Mouse (Mus musculus) stomach, embryonic 15.5 days (tissue): ENCODE data around the gene Cyp2w1. TPM values are rescaled to one million over a fixed set of nuclear protein-coding genes. Genes with fewer than 3 reads are reported as not detected.
A peak's percentile ranks its signal among the peaks of the same experiment; 100 is the strongest.

ENCODE experiments used
- ATAC-seq: fragments of 200-750 bp; cut with Nextera tagmentation; 2 replicates; pipeline ENCODE4 v1.8.0; 2017; ENCODE audit warnings: low read depth, moderate number of reproducible peaks, moderate TSS enrichment; ENCODE audit not compliant: insufficient read depth, low FRiP score
- H3K27ac ChIP-seq: fragments of 300-500 bp; sonication (generic); 2 replicates; pipeline ENCODE4 v1.5.1; 2015; ENCODE audit warnings: mild to moderate bottlenecking, inconsistent platforms
- H3K27me3 ChIP-seq: fragments of 300-500 bp; sonication (generic); replicated peaks from 2 replicates; pipeline ENCODE4 v1.6.1; 2015; ENCODE audit warnings: inconsistent platforms
- H3K36me3 ChIP-seq: fragments of 300-500 bp; sonication (generic); 2 replicates; pipeline ENCODE4 v1.6.1; 2015; ENCODE audit warnings: inconsistent platforms
- H3K4me1 ChIP-seq: fragments of 300-500 bp; sonication (generic); 2 replicates; pipeline ENCODE4 v1.6.1; 2015; ENCODE audit warnings: inconsistent platforms
- H3K4me2 ChIP-seq: fragments of 300-500 bp; sonication (generic); 2 replicates; pipeline ENCODE4 v1.6.1; 2015; ENCODE audit warnings: mild to moderate bottlenecking, inconsistent platforms
- H3K4me3 ChIP-seq: fragments of 300-500 bp; sonication (generic); replicated peaks from 2 replicates; pipeline ENCODE4 v1.5.1; 2015; ENCODE audit warnings: inconsistent platforms
- H3K9ac ChIP-seq: fragments of 300-500 bp; sonication (generic); 2 replicates; pipeline ENCODE4 v1.6.1; 2015; ENCODE audit warnings: inconsistent platforms
- H3K9me3 ChIP-seq: fragments of 300-500 bp; sonication (generic); 2 replicates; pipeline ENCODE4 v1.6.1; 2016; ENCODE audit warnings: inconsistent platforms
- WGBS: fragments of 180-500 bp; shearing (Covaris S2); methylation state at CpG from one replicate; pipeline ENCODE4 v1.1.7; 2015; 5-methylcytosine and 5-hydroxymethylcytosine counted together
- microRNA counts: library from miRNA; unstranded; fragments of <30 nt; microRNA quantifications from one replicate; lab custom pipeline; 2016
- microRNA-seq: library from miRNA; unstranded; fragments of <30 nt; microRNA quantifications from one replicate; pipeline ENCODE4, GENCODE M21; 2016
- polyA plus RNA-seq: library from polyadenylated mRNA; unstranded; fragments of >200 nt; fragmentation: Nextera tagmentation; extraction: Ambion mirVana; gene quantifications from 2 replicates; pipeline ENCODE4 v1.2.1, GENCODE M21; 2015

Cyp2w1 gene
- polyA plus RNA-seq, 1 experiment from 2014 or later: 8.5 TPM

DNA sequence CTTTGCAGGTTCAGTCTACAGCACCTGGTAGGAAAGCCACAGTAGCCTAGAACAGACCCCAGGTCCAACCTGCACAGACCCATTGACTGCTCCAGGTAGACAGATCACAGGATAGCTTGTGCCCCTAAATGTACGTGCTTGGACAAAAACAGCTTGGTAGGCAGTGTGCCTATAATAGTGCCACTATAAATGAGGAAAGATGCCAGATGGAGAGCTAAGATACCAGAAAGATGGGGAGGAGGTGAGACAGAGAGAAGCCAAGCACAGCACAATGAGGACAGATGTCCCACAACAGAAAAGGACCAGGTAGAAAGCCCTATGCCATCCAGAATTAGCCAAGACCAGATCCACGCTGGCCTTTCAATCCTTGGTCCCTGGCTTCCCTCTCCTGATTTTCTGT is 49.7 kb downstream of the Cyp2w1 start:
- H3K9ac ChIP-seq: no peak overlapping the region
- no peaks in the 10 kb centered on the region for H3K36me3 ChIP-seq
- no peaks in the 10 kb centered on the region for H3K4me1 ChIP-seq
- H3K27ac ChIP-seq: no peak overlapping the region
- no peak for ATAC-seq
- H3K4me3 ChIP-seq: no peak overlapping the region
- WGBS: 95% methylated on average over 2 of the region's 2 CpGs
- H3K27me3 ChIP-seq: no peaks in the 10 kb centered on the region
- no peaks in the 10 kb centered on the region for H3K9me3 ChIP-seq
- no peak overlapping the region for H3K4me2 ChIP-seq

DNA sequence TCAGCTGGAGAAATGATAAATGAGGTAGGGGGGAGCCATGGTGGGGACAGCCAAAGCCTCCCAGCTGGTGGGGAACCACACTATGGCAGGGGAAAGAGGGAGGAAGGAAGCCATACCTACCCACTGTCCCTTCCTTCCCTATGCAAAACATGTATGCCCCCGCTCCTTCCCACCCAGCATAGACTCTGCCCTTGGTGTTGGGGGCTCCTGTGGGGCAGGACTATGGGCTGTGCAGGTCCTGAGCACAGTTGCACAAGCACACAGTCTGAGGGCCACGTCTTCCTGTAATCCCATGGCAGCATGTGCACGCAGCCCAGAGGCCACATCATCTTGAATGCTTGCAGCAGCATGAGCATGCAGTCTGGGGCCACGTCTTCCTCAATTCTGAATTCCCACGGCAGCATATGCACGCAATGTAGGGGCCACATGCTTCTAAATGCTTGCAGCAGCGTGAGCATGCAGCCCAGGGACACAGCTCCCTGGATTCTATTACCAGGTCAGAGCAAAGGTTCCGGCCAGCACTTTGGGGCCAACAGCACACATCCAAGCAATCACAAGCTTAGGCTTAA is 51.4 kb downstream of the Cyp2w1 start:
- Histone ChIP-seq H3K27me3 (no peaks in the 10 kb centered on the region), H3K27ac (no peak overlapping the region), H3K36me3 (no peaks in the 10 kb centered on the region), H3K4me3 (no peak overlapping the region), H3K9me3 (no peaks in the 10 kb centered on the region), H3K4me1 (no peaks in the 10 kb centered on the region), H3K9ac (no peak overlapping the region), H3K4me2 (no peak overlapping the region)
- WGBS: 85% methylated on average over 8 of the region's 8 CpGs
- ATAC-seq: no peak

DNA sequence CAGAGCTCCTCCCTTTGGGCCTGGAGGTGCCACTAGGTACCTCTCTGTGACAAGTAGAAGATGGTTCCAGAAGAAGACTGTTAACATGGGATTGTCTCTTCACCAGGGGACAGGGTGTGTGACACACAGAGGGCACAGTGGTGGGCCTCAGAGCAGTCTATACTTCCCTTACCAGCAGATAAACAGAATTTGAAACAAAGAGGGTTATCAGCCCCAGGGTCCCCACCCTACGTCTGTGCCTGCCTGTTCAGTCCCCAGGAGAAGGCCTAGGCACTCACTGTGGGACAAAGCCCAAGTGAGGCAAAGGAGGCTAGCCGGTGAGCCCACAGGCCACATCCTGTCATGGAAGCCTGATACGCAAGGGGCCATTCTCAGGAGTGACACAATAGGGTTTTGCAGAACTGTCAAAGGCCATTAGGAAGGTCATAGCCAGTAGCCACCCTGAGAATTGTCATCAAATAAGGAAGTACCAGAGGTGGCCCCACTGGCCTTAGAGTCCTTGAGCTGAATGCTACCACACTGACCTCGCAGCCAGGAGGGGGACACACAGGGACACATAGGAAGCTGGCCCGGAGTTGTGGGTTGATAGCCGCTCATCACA is 52.5 kb downstream of the Cyp2w1 start, which contains the start of gene C130050O18Rik:
C130050O18Rik (plus strand) TSS at position 480 of the 601 bp plus-strand sequence.
- no peak within 1 kb of the TSS for H3K4me2 ChIP-seq
- ATAC-seq: no peak
- H3K4me1 ChIP-seq: peaks cover 7% of the 10 kb centered on the region; the same call in 1 of the 2 replicates
- H3K27ac ChIP-seq: 0 out of 2 replicates have a peak within 1 kb of the TSS, but pooled peaks have one; percentile 23
- no peak within 1 kb of the TSS for H3K9ac ChIP-seq
- no peaks in the 10 kb centered on the region for H3K36me3 ChIP-seq
- no peaks in the 10 kb centered on the region for H3K27me3 ChIP-seq
- H3K4me3 ChIP-seq: no peak within 1 kb of the TSS
- 77% methylated on average over 6 of the region's 6 CpGs for WGBS
- H3K9me3 ChIP-seq: no peaks in the 10 kb centered on the region

DNA sequence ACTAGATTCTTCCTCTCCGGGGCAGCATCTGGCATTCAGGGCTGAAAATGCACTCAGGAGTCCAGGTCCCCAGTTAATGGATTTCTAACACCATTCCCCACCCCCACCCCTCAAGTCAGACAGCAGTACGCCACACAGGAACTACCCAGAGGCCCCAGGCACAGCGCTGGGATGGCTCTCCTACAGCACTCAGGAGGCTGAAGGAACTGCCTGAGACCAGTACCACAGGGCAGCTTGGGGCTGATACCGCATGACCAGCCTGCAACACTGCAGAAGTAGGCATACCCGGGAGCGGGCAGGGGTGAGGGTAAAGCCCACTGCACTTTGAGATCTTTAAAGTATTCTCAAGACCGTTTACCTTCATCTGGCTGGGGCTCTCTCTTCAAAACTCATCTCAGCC is 53.1 kb downstream of the Cyp2w1 start:
- Histone ChIP-seq H3K9ac (no peak overlapping the region), H3K27me3 (no peaks in the 10 kb centered on the region), H3K4me2 (no peak overlapping the region), H3K27ac (no peak overlapping the region), H3K4me1 (peaks cover 7% of the 10 kb centered on the region; the same call in 1 of the 2 replicates), H3K9me3 (no peaks in the 10 kb centered on the region), H3K4me3 (no peak overlapping the region), H3K36me3 (no peaks in the 10 kb centered on the region)
- 70% methylated on average over 7 of the region's 7 CpGs for WGBS
- ATAC-seq: no peak

DNA sequence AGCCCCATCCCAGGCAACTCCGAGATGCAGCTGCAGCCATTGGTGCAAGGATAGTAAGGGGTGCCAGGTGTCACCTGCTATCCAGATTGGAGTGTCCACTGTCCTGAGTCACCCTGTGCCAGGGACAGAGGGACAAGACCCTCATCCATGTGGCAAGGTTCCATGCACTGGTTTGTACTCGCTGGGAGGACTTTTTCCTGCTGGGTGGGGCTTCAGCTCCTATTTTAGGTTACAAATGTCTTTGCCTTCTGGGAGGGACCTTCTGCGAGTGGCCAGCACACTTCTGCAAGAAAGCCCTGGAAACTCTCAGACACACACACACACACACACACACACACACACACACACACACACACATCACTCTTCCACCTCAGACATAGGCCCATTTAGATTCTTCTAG is 53.5 kb downstream of the Cyp2w1 start:
- 63% methylated on average over 3 of the region's 3 CpGs for WGBS
- Histone ChIP-seq H3K27me3 (no peaks in the 10 kb centered on the region), H3K4me3 (no peak overlapping the region), H3K9me3 (no peaks in the 10 kb centered on the region), H3K9ac (no peak overlapping the region), H3K36me3 (no peaks in the 10 kb centered on the region), H3K27ac (no peak overlapping the region), H3K4me1 (peaks cover 7% of the 10 kb centered on the region; the same call in 1 of the 2 replicates), H3K4me2 (no peak overlapping the region)
- ATAC-seq: no peak

MicroRNAs within 50 kb of the gene (microRNA counts, 519-probe panel; counts per million panel counts)
- microRNA mmu-miR-339-3p (lab: Ali Mortazavi, UCI) (not detected), microRNA mmu-miR-339-5p (lab: Ali Mortazavi, UCI) (not detected)

Small RNAs within 50 kb of the gene (microRNA-seq; reads per million reads assigned to microRNA genes)
- gene Mir339: 513 reads per million, percentile 67 among the genes with 10 or more reads in this experiment

Other genes with a start within 250 kb of the Cyp2w1 start
- 23.4 and 25.4 TPM in 2 replicates for gene Prkar1b, start 202.6 kb upstream of the Cyp2w1 start, polyA plus RNA-seq
- 5.9 and 7.5 TPM in 2 replicates for gene Dnaaf5, start 202.4 kb upstream of the Cyp2w1 start, polyA plus RNA-seq
- 48.6 and 53.1 TPM in 2 replicates for gene Sun1, start 152.0 kb upstream of the Cyp2w1 start, polyA plus RNA-seq
- gene Get4, start 100.3 kb upstream of the Cyp2w1 start, polyA plus RNA-seq: 142 and 144 TPM in 2 replicates
- 12.3 and 13.0 TPM in 2 replicates for gene Adap1, start 27.0 kb upstream of the Cyp2w1 start, polyA plus RNA-seq
- gene Cox19, start 1.2 kb upstream of the Cyp2w1 start, polyA plus RNA-seq: 109 and 115 TPM in 2 replicates
- gene Gpr146, start 25.1 kb downstream of the Cyp2w1 start, polyA plus RNA-seq: 2.7 and 3.3 TPM in 2 replicates
- gene C130050O18Rik, start 52.7 kb downstream of the Cyp2w1 start, polyA plus RNA-seq: 0.72 and 1.1 TPM in 2 replicates
- 2.0 and 2.7 TPM in 2 replicates for gene Gper1, start 70.5 kb downstream of the Cyp2w1 start, polyA plus RNA-seq
- gene 3110082I17Rik, start 107.9 kb downstream of the Cyp2w1 start, polyA plus RNA-seq: 37.2 and 38.7 TPM in 2 replicates
- gene Zfand2a, start 131.9 kb downstream of the Cyp2w1 start, polyA plus RNA-seq: 7.0 and 8.5 TPM in 2 replicates
- 0.08 TPM in 1 of 2 replicates, not detected in the other for gene Uncx, start 190.9 kb downstream of the Cyp2w1 start, polyA plus RNA-seq